Mouse (Mus musculus) embryonic fibroblast, embryonic 13.5 days (primary cell): ENCODE results near the gene Mfsd7a. TPM values are rescaled to one million over a fixed set of nuclear protein-coding genes. Genes with fewer than 3 reads are reported as not detected.
A peak's percentile ranks its signal among the peaks of the same experiment; 100 is the strongest.

Source experiments
- H3K27ac ChIP-seq: 2 replicates; pipeline ENCODE4 v1.5.1; 2012; ENCODE audit warnings: low read length, control low read depth, inconsistent platforms; ENCODE audit not compliant: insufficient read depth
- H3K4me1 ChIP-seq: 2 replicates; pipeline ENCODE4 v1.6.1; 2011; ENCODE audit warnings: low read length; ENCODE audit not compliant: control insufficient read depth, insufficient read depth
- H3K4me3 ChIP-seq: 2 replicates; pipeline ENCODE4 v1.5.1; 2011; ENCODE audit warnings: mild to moderate bottlenecking, control low read depth, low read length; ENCODE audit not compliant: insufficient read depth
- CTCF ChIP-seq: IDR thresholded peaks from 2 replicates; pipeline ENCODE4 v1.5.1; 2011; ENCODE audit warnings: mild to moderate bottlenecking, control low read depth, low read length, moderate library complexity, borderline replicate concordance; ENCODE audit not compliant: insufficient read depth
- POLR2A ChIP-seq: IDR thresholded peaks from 2 replicates; pipeline ENCODE4 v1.6.1; 2011; ENCODE audit warnings: low read depth, mild to moderate bottlenecking, control low read depth, low read length, moderate library complexity
- polyA plus RNA-seq: library from polyadenylated mRNA; stranded (reverse); fragments of >200 nt; gene quantifications from 2 replicates; pipeline ENCODE4 v1.2.4, GENCODE M21; 2011; ENCODE audit warnings: low read depth; ENCODE audit not compliant: missing spikeins, insufficient read length

Gene Mfsd7a
- polyA plus RNA-seq, 1 experiment, result 0.95 TPM

- Histone ChIP-seq H3K27ac (0 out of 2 replicates have a peak within 1 kb of the TSS, but pooled peaks have one; percentile 4), H3K4me1 (peaks cover 6% of the 10 kb centered on the region), H3K4me3 (peak within 1 kb of the TSS; percentile 97)
- TF ChIP-seq CTCF (no peak), POLR2A (peak; percentile 72)
Measured at GRCm38 (mm10) chr5:108461082-108462065, 12.7 kb upstream of the Mfsd7a start, which contains the start of gene Pcgf3. Gene Pcgf3 (plus strand): TSS chr5:108461232.

- TF ChIP-seq CTCF, result no peak
- no peak for TF ChIP-seq POLR2A
- H3K27ac ChIP-seq, result no peak overlapping the region
- peak overlapping the region; percentile 97 for H3K4me3 ChIP-seq
- H3K4me1 ChIP-seq, result peaks cover 6% of the 10 kb centered on the region
Measured at GRCm38 (mm10) chr5:108460461-108460860, 11.8 kb upstream of the Mfsd7a start.

GRCm38 (mm10) chr5:108458706-108459105, 10.0 kb upstream of the Mfsd7a start:
- Histone ChIP-seq H3K4me1 (peaks cover 2% of the 10 kb centered on the region; the same call in 1 of the 2 replicates), H3K27ac (no peak overlapping the region), H3K4me3 (no peak overlapping the region)
- TF ChIP-seq CTCF, result no peak
- TF ChIP-seq POLR2A, result no peak

DNA sequence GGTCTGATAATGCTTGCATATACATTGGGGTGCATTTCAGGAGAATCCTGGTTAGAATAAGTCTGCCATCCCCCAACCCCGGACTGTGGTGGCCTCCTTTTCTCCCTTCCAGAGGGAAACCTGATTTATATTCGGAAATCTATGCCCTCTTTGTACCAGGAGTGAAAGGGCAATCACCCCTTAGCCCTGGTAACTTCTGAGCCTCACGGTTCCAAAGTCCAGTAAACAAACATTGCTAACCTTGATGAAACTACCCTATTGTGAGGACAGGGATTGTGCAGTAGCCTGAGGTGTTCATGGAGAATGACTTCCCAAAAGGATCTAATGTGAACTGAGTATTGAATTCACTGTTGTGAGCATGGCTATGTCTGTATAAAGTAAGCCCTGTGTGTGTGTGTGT, 5.4 kb upstream of the Mfsd7a start:
- no peak overlapping the region for H3K4me3 ChIP-seq
- TF ChIP-seq POLR2A, result no peak
- no peak for TF ChIP-seq CTCF
- no peaks in the 10 kb centered on the region for H3K4me1 ChIP-seq
- H3K27ac ChIP-seq, result no peak overlapping the region

GRCm38 (mm10) chr5:108452422-108452821, 3.7 kb upstream of the Mfsd7a start:
- no peaks in the 10 kb centered on the region for H3K4me1 ChIP-seq
- H3K4me3 ChIP-seq, result no peak overlapping the region
- TF ChIP-seq POLR2A (no peak), CTCF (no peak)
- no peak overlapping the region for H3K27ac ChIP-seq

- no peak overlapping the region for H3K4me3 ChIP-seq
- no peak for TF ChIP-seq POLR2A
- no peak for TF ChIP-seq CTCF
- H3K27ac ChIP-seq, result no peak overlapping the region
Measured at GRCm38 (mm10) chr5:108451611-108452010, 2.9 kb upstream of the Mfsd7a start.

GRCm38 (mm10) chr5:108450837-108451540, 2.3 kb upstream of the Mfsd7a start:
- TF ChIP-seq CTCF (no peak), POLR2A (no peak)
- Histone ChIP-seq H3K4me1 (no peaks in the 10 kb centered on the region), H3K4me3 (no peak overlapping the region), H3K27ac (no peak overlapping the region)

More at GRCm38 (mm10) chr5:108451611-108452010, 2.9 kb upstream of the Mfsd7a start:
- no peaks in the 10 kb centered on the region for H3K4me1 ChIP-seq

- no peak overlapping the region for H3K27ac ChIP-seq
- no peaks in the 10 kb centered on the region for H3K4me1 ChIP-seq
- no peak for TF ChIP-seq CTCF
- no peak overlapping the region for H3K4me3 ChIP-seq
Measured at GRCm38 (mm10) chr5:108447857-108448256, 834 bp downstream of the Mfsd7a start.

DNA sequence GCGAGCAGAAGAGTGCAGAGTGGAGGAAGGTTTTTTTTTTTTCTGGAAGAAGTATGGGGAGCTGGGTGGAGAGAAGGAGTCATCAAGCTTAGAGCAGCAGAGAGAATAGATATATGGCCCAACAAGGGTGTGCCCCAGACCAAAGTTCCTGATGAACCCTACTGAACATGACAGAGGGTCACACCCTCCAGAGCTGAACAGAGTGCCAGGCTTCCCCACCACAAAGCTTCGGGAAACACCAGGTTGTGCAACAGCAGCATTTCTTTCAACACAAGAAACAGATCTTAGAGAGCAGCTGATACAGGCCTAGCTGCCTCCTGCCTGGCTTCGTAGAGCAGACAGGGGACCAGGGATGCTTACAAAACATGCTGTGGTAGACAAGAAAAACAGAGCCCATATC, 1.7 kb downstream of the Mfsd7a start:
- no peaks in the 10 kb centered on the region for H3K4me1 ChIP-seq
- H3K4me3 ChIP-seq, result no peak overlapping the region
- H3K27ac ChIP-seq, result no peak overlapping the region
- no peak for TF ChIP-seq CTCF
- no peak for TF ChIP-seq POLR2A

GRCm38 (mm10) chr5:108436101-108436500, 12.6 kb downstream of the Mfsd7a start:
- no peak for TF ChIP-seq POLR2A
- no peak for TF ChIP-seq CTCF
- no peak overlapping the region for H3K4me3 ChIP-seq
- no peaks in the 10 kb centered on the region for H3K4me1 ChIP-seq
- H3K27ac ChIP-seq, result no peak overlapping the region
